Mouse (Mus musculus): ENCODE measurements around the gene Tgfbrap1. TPM values are rescaled to one million over a fixed set of nuclear protein-coding genes. Genes with fewer than 3 reads are reported as not detected.
"Not testable (repeated sequence)": the region's sequence is repeated elsewhere in the genome, so short reads cannot be mapped to it uniquely, and the experiment has no call there.

Tgfbrap1 gene
- polyA plus RNA-seq, 1 experiment from 2014 or later: 17.3 TPM

DNA sequence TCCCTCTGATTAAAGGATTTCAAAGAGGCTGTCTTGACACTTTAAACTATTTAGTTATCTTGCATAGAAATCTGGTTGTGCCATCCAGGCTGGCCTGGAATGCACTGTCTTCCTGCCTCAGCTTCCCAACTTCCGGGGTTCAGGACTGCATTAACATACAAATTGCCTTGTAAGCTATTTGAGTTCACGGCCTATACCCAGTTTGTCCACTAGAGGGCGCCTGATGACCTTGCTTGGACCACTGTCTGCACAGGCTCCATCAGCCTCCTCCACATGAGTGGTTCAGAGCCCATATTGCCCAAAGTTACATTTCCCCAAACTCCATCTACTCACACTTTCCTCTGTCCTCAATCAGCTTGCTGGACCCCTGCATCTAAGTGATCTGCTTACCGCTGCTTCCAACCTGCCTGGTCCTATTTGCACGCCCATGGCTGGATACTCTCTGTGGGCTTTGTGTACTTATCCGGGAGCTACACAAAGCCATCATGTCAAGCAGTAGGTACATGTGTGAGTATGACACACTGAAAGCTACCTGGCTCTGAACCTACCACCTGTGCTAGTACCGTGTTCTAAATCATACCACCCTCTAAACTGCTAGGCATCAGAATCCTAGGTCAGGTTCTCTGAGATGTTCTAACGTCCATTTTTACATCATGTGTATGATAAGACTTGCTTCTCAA is 41.3 kb upstream of the Tgfbrap1 start:
- Histone ChIP-seq H3K36me3 (ENCODE audit: control insufficient read depth, insufficient read depth, low read length) (no peaks in the 10 kb centered on the region), H3K27me3 (ENCODE audit: control insufficient read depth, insufficient read depth, low read length) (no peaks in the 10 kb centered on the region), H3K9me3 (ENCODE audit: control insufficient read depth, low read length) (no peaks in the 10 kb centered on the region), H3K4me3 (ENCODE audit: low read depth, low read length) (no peak overlapping the region), H3K27ac (ENCODE audit: low read depth, low read length) (no peak overlapping the region), H3K4me2 (ENCODE audit: low read depth, low read length, severe bottlenecking) (no peak overlapping the region), H3K4me1 (replicated peaks; ENCODE audit: control insufficient read depth, insufficient read depth, low read length) (no peaks in the 10 kb centered on the region), H3K9ac (ENCODE audit: low read length) (no peak overlapping the region)
- peak; percentile 94 for DNase-seq (ENCODE audit: low spot score)
- peak; percentile 82 for ATAC-seq (replicated peaks; ENCODE audit: low FRiP score)
- 52% methylated on average over 8 of the region's 8 CpGs for WGBS

DNA sequence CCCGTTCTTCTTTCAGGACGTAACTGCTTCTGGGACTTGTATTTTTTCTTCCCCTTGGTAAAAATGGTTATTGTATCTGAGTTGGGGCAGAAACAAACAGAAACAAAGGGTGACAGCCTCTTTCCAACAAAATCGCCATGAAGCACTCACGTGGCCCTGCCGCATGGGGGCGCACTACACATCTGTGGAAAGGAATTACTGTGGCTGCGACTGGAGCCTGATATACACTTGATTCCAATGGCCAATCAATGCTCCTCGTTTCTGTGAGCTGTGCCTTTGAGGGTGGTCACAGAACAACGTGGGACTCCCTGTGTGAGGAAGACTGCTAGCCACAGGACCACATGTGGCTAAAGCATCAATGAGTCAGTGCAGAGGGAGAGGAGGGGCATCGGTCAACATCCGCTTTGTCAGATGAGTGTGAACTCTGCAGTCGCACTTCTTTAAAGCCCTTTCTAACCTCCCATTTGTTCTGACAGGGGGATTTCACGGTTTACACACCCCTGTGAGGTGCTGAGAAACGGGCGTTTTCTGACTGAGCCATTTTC is 39.9 kb upstream of the Tgfbrap1 start:
- Histone ChIP-seq H3K27ac (ENCODE audit: low read depth, low read length) (no peak overlapping the region), H3K36me3 (ENCODE audit: control insufficient read depth, insufficient read depth, low read length) (no peaks in the 10 kb centered on the region), H3K9ac (ENCODE audit: low read length) (no peak overlapping the region), H3K4me2 (ENCODE audit: low read depth, low read length, severe bottlenecking) (no peak overlapping the region), H3K9me3 (ENCODE audit: control insufficient read depth, low read length) (no peaks in the 10 kb centered on the region), H3K4me3 (ENCODE audit: low read depth, low read length) (no peak overlapping the region), H3K4me1 (replicated peaks; ENCODE audit: control insufficient read depth, insufficient read depth, low read length) (no peaks in the 10 kb centered on the region), H3K27me3 (ENCODE audit: control insufficient read depth, insufficient read depth, low read length) (no peaks in the 10 kb centered on the region)
- ATAC-seq (replicated peaks; ENCODE audit: low FRiP score) (no peak), DNase-seq (ENCODE audit: low spot score) (no peak)
- 78% methylated on average over 15 of the region's 15 CpGs for WGBS

DNA sequence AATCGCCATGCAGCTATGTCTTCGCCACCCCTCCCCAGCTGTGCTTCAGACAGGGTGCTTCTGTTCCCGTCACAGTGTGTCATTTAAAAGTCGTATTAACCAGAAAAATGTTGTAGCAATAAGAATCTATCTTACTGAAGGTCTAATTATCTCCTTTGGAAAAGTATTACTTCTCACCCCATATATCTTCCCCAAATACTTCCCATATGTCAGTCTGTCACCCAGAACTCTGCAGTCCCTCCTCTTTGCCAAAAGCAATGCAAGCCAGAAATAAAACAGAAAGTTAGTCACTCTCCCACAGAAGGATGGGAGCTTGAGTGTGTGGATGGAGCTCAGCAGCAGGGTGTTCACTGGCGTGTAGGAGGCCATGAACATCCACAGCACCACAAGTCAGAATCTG is 38.9 kb upstream of the Tgfbrap1 start:
- Histone ChIP-seq H3K4me1 (replicated peaks; ENCODE audit: control insufficient read depth, insufficient read depth, low read length) (no peaks in the 10 kb centered on the region), H3K36me3 (ENCODE audit: control insufficient read depth, insufficient read depth, low read length) (no peaks in the 10 kb centered on the region), H3K27ac (ENCODE audit: low read depth, low read length) (no peak overlapping the region), H3K27me3 (ENCODE audit: control insufficient read depth, insufficient read depth, low read length) (no peaks in the 10 kb centered on the region), H3K4me3 (ENCODE audit: low read depth, low read length) (no peak overlapping the region), H3K9me3 (ENCODE audit: control insufficient read depth, low read length) (no peaks in the 10 kb centered on the region), H3K4me2 (ENCODE audit: low read depth, low read length, severe bottlenecking) (no peak overlapping the region), H3K9ac (ENCODE audit: low read length) (no peak overlapping the region)
- 85% methylated on average over 5 of the region's 5 CpGs for WGBS
- ATAC-seq (replicated peaks; ENCODE audit: low FRiP score) (no peak), DNase-seq (ENCODE audit: low spot score) (no peak)

DNA sequence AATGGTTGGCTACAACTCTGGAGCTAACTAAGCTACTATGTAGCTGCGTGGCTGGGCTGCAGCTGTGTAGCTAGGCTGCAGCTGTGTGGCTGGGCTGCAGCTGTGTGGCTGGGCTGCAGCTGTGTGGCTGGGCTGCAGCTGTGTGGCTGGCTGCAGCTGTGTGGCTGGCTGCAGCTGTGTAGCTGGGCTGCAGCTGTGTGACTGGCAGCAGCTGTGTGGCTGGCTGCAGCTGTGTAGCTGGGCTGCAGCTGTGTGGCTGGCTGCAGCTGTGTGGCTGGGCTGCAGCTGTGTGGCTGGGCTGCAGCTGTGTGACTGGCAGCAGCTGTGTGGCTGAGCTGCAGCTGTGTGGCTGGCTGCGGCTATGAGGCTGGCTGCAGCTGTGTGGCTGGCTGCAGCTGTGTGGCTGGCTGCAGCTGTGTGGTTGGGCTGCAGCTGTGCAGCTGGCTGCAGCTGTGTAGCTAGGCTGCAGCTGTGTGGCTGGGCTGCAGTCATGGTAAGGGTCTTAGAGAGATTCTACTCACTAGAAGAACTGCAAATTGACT is 38.1 kb upstream of the Tgfbrap1 start:
- H3K27me3 ChIP-seq (ENCODE audit: control insufficient read depth, insufficient read depth, low read length); H3K9me3 ChIP-seq (ENCODE audit: control insufficient read depth, low read length); H3K4me3 ChIP-seq (ENCODE audit: low read depth, low read length); H3K36me3 ChIP-seq (ENCODE audit: control insufficient read depth, insufficient read depth, low read length); H3K4me1 ChIP-seq (replicated peaks; ENCODE audit: control insufficient read depth, insufficient read depth, low read length); H3K27ac ChIP-seq (ENCODE audit: low read depth, low read length); DNase-seq (ENCODE audit: low spot score); H3K4me2 ChIP-seq (ENCODE audit: low read depth, low read length, severe bottlenecking); ATAC-seq (replicated peaks; ENCODE audit: low FRiP score); H3K9ac ChIP-seq (ENCODE audit: low read length): not testable (repeated sequence)
- WGBS: 85% methylated on average over 2 of the region's 2 CpGs

DNA sequence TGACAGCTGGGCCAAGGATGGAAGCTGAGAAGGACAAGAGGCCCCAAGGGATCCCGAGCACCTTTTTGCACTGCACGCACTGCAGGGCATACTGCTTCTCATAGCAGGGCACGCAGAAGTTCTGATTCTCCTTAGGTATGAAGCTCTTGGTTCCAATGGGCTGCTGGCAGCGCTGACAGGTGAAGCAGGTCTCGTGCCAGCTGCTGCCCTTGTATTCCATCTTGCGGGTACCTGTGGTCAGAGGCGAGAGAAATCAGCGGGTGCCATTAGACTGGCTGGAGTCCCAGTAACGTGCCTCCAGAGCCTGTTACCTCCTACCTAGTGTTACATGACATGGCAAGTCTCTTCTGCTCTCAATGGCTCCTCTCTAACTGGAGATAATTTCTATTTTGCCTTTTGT is 33.2 kb upstream of the Tgfbrap1 start:
- Histone ChIP-seq H3K36me3 (ENCODE audit: control insufficient read depth, insufficient read depth, low read length) (no peaks in the 10 kb centered on the region), H3K27me3 (ENCODE audit: control insufficient read depth, insufficient read depth, low read length) (no peaks in the 10 kb centered on the region), H3K9me3 (ENCODE audit: control insufficient read depth, low read length) (no peaks in the 10 kb centered on the region), H3K9ac (ENCODE audit: low read length) (no peak overlapping the region), H3K4me1 (replicated peaks; ENCODE audit: control insufficient read depth, insufficient read depth, low read length) (no peaks in the 10 kb centered on the region), H3K27ac (ENCODE audit: low read depth, low read length) (no peak overlapping the region), H3K4me3 (ENCODE audit: low read depth, low read length) (no peak overlapping the region), H3K4me2 (ENCODE audit: low read depth, low read length, severe bottlenecking) (no peak overlapping the region)
- 91% methylated on average over 9 of the region's 9 CpGs for WGBS
- DNase-seq (ENCODE audit: low spot score): no peak
- no peak for ATAC-seq (replicated peaks; ENCODE audit: low FRiP score)

DNA sequence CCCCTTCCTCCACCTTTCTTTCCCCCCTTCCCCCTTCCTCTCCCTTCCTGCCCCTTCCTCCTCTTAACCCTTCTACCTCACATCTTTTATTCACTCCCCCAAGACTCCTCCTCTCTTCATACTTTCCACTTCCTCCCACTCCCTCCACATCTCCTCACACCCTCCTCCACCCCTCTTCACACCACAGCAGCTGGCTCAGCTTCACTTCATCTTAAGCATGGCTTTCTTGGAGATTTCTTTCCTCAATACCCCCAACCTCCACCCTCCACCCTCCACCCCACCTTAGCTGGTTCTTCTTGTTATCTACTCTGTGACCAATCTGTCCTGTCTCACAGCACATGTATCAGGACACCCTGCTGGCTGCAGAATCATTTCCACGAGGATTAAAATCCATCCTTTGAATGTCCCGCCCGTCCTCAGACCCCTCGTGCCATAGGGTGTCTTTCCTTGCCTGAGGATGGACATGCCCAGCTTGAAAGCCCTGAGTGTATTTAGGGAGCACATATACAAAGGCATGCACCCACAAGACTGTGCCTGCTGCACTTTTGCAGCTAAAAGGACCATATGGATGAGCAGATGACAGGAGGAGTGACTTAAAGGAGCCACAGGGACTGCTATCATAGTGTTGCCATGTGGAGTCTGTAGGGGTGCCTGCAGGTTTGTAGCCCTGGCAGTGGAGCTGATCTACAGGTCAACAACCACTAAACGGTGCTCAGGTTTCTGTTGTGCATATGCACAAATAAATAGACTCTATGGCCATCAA is 32.0 kb upstream of the Tgfbrap1 start:
- H3K9ac ChIP-seq (ENCODE audit: low read length): no peak overlapping the region
- H3K4me2 ChIP-seq (ENCODE audit: low read depth, low read length, severe bottlenecking): no peak overlapping the region
- H3K4me1 ChIP-seq (replicated peaks; ENCODE audit: control insufficient read depth, insufficient read depth, low read length): no peaks in the 10 kb centered on the region
- no peaks in the 10 kb centered on the region for H3K27me3 ChIP-seq (ENCODE audit: control insufficient read depth, insufficient read depth, low read length)
- DNase-seq (ENCODE audit: low spot score) (no peak), ATAC-seq (replicated peaks; ENCODE audit: low FRiP score) (no peak)
- H3K9me3 ChIP-seq (ENCODE audit: control insufficient read depth, low read length): no peaks in the 10 kb centered on the region
- H3K36me3 ChIP-seq (ENCODE audit: control insufficient read depth, insufficient read depth, low read length): no peaks in the 10 kb centered on the region
- WGBS: 77% methylated on average over 5 of the region's 5 CpGs
- H3K4me3 ChIP-seq (ENCODE audit: low read depth, low read length): no peak overlapping the region
- no peak overlapping the region for H3K27ac ChIP-seq (ENCODE audit: low read depth, low read length)

DNA sequence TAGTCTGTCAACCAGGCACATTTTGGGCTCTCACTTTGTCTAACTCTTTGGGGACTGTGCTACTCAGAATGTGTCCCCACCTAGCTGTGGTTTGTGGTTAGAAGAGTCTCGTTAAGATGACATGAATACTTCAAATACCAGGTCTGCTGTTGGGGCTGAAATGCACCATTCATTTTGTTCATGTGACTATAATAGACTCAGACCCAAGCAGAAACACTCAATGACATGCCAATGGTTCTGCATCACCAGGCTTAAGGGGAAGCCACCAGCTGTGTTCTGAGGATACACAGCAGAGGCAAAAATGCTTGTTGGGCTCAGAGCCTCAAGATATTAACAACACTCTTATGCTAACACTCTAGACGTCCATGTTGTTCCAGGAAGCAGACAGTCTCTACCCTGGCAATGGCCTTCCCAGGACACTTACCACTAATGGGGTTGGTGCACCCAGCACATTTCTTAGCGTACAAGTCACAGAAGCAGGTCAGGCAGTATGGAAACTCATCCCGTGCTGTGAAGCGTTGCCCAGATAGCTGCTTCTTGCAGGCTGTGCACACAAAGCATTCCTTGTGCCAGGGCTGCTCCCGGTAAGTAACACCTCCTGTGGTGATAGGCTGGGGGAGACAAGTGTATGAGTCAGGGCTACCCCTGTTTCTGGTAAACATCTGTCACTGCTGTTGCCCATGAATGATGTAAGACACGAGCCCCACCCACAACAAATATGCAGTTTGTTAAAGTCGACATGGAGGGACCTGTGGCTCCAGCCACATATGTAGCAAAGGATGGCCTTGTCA is 29.6 kb upstream of the Tgfbrap1 start:
- ATAC-seq (replicated peaks; ENCODE audit: low FRiP score): no peak
- Histone ChIP-seq H3K4me2 (ENCODE audit: low read depth, low read length, severe bottlenecking) (no peak overlapping the region), H3K36me3 (ENCODE audit: control insufficient read depth, insufficient read depth, low read length) (no peaks in the 10 kb centered on the region), H3K9ac (ENCODE audit: low read length) (no peak overlapping the region), H3K4me1 (replicated peaks; ENCODE audit: control insufficient read depth, insufficient read depth, low read length) (no peaks in the 10 kb centered on the region), H3K27me3 (ENCODE audit: control insufficient read depth, insufficient read depth, low read length) (no peaks in the 10 kb centered on the region), H3K9me3 (ENCODE audit: control insufficient read depth, low read length) (no peaks in the 10 kb centered on the region), H3K27ac (ENCODE audit: low read depth, low read length) (no peak overlapping the region), H3K4me3 (ENCODE audit: low read depth, low read length) (no peak overlapping the region)
- WGBS: 75% methylated on average over 8 of the region's 8 CpGs
- DNase-seq (ENCODE audit: low spot score): no peak

DNA sequence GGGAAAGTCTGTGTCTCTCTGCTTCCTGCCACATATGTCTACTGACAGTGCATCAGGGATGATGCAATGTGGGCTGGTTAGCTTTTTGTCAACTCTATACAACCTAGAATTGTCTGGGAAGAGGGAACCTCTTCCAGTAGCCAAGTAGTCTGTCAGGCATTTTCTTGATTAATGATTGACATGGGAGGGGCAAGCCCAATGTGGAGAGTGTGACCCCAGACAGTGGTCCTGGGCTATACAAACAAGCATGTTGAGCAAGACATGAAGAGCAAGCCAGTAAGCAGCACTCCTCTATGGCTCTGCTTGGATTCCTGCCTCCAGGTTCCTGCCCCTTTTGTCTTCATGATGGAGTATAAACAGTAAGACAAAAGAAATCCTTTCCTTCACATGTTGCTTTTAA is 28.8 kb upstream of the Tgfbrap1 start:
- DNase-seq (ENCODE audit: low spot score): no peak
- H3K4me3 ChIP-seq (ENCODE audit: low read depth, low read length): no peak overlapping the region
- H3K27ac ChIP-seq (ENCODE audit: low read depth, low read length): no peak overlapping the region
- H3K27me3 ChIP-seq (ENCODE audit: control insufficient read depth, insufficient read depth, low read length): no peaks in the 10 kb centered on the region
- H3K9ac ChIP-seq (ENCODE audit: low read length): no peak overlapping the region
- ATAC-seq (replicated peaks; ENCODE audit: low FRiP score): no peak
- H3K36me3 ChIP-seq (ENCODE audit: control insufficient read depth, insufficient read depth, low read length): no peaks in the 10 kb centered on the region
- no peak overlapping the region for H3K4me2 ChIP-seq (ENCODE audit: low read depth, low read length, severe bottlenecking)
- H3K9me3 ChIP-seq (ENCODE audit: control insufficient read depth, low read length): no peaks in the 10 kb centered on the region
- no peaks in the 10 kb centered on the region for H3K4me1 ChIP-seq (replicated peaks; ENCODE audit: control insufficient read depth, insufficient read depth, low read length)

Data from forebrain, embryonic 11.5 days (tissue).